Mouse (Mus musculus) colon, adult 2 months (tissue): Measurements from ENCODE around the gene Aebp1. TPM values are rescaled to one million over a fixed set of nuclear protein-coding genes. Genes with fewer than 3 reads are reported as not detected.

ENCODE experiments used
- polyA plus RNA-seq: library from polyadenylated mRNA; depleted of rRNA; stranded (reverse); fragments of >200 nt; gene quantifications from 2 replicates; pipeline ENCODE4 v1.2.3, GENCODE M21; 2012; rRNA removed

Aebp1 gene
- 34.4 and 37.0 TPM in 2 replicates for polyA plus RNA-seq

GRCm38 (mm10) chr11:5861678-5862393, at the start of gene Aebp1:
TSS of gene Aebp1 (plus strand) at chr11:5861947.

GRCm38 (mm10) chr11:5837251-5838246, 24.2 kb upstream of the Aebp1 start, which contains the start of gene Polm:
TSS of gene Polm (minus strand) at chr11:5838016.

GRCm38 (mm10) chr11:5877921-5878526, 16.3 kb downstream of the Aebp1 start, which contains the start of gene Pold2:
TSS of gene Pold2 (minus strand) at chr11:5878292.

GRCm38 (mm10) chr11:5898531-5898930, 36.8 kb downstream of the Aebp1 start, which contains the start of gene Myl7:
TSS of gene Myl7 (minus strand) at chr11:5898782.

Other genes with a start within 250 kb of the Aebp1 start
- 402 and 582 TPM in 2 replicates for gene Mrps24, start 146.3 kb upstream of the Aebp1 start, polyA plus RNA-seq
- 28.2 and 32.3 TPM in 2 replicates for gene Urgcp, start 99.6 kb upstream of the Aebp1 start, polyA plus RNA-seq
- gene Dbnl, start 73.5 kb upstream of the Aebp1 start, polyA plus RNA-seq: 83.1 and 88.6 TPM in 2 replicates
- 0.20 TPM in 1 of 2 replicates, not detected in the other for gene Pgam2, start 58.2 kb upstream of the Aebp1 start, polyA plus RNA-seq
- gene Polm, start 23.9 kb upstream of the Aebp1 start, polyA plus RNA-seq: 48.8 and 52.4 TPM in 2 replicates
- gene Pold2, start 16.3 kb downstream of the Aebp1 start, polyA plus RNA-seq: 174 and 178 TPM in 2 replicates
- 0.79 and 1.1 TPM in 2 replicates for gene Myl7, start 36.8 kb downstream of the Aebp1 start, polyA plus RNA-seq
- 0.66 and 0.72 TPM in 2 replicates for gene Gck, start 88.1 kb downstream of the Aebp1 start, polyA plus RNA-seq
- 51.4 and 52.3 TPM in 2 replicates for gene Ykt6, start 93.7 kb downstream of the Aebp1 start, polyA plus RNA-seq
- 9.8 and 22.2 TPM in 2 replicates for gene Camk2b, start 204.4 kb downstream of the Aebp1 start, polyA plus RNA-seq